Mouse (Mus musculus): Measurements from ENCODE around the gene Mgmt. TPM values are rescaled to one million over a fixed set of nuclear protein-coding genes. Genes with fewer than 3 reads are reported as not detected.

The Mgmt gene
- total RNA-seq, 1 experiment from 2014 or later = not detected

DNA sequence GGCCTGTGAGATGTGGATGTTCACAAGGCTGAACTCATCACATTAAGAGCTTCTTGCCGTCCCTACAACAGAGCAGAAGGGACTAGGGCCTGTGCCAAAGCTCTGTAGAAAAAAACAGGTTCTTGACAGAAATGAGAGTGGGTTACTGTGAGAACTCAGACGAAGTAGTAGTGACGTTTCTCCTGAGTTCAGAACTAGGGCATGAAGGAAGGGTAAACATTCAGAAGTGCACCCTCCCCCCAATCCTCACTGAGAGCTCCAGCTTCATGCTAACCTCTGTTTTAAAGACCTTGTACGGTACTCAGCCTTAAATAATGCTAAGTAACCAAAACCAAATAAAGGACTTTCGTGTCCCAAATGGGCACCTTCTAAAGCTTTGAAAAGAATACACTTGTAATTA, 143.5 kb downstream of the Mgmt start:
- ATAC-seq (replicated peaks; ENCODE audit: insufficient number of reproducible peaks, low FRiP score, low TSS enrichment, poor library complexity, severe bottlenecking) = no peak

DNA sequence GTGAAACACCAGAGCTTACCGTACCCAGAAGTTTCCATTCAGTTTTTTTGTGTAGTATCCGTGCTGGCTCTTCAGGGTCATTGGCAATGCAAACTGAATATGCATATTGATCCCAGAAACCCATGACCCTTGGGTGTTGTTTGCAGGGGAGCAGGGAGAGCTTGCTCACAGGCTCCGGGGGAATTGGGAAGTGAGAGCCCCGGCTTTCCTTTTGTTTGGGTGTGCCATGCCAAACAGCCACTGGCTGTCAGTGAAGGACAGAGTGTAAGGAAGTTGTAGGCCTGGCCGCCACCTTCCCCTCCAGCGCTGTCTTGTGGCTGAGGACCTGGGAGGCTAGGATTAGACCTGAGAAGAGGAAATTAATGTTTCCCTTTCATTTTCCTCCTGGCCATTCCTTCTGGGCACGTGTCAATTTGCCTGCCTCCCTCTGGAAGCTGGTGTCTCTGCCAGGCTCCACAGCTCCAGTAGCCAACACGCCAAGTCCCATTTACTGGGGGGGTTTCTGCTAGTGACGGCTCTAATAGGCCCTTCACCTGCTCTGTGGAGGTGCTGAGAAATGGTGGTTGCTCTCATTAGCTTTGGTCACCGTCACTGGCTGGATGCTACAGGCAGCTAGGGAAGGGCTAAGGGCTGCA, 144.0 kb downstream of the Mgmt start:
- no peak for ATAC-seq (replicated peaks; ENCODE audit: insufficient number of reproducible peaks, low FRiP score, low TSS enrichment, poor library complexity, severe bottlenecking)

DNA sequence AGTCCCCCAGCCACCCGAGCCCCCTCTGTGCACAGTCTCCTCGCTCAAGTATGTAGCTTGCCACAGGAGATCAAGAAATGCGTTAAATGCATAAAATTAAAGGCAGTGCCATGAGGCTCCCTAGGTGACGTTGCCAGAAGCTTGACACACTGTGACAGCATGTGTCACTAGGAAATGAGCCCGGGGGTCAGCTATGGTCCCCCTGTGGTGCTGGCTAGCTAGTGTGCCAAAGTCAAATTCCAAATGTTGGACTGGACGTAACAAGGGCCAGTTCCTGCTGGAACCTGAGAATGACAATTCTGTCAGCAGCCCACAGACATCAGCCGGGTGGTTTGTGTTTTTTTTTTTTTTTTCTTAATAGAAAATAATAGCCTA, 144.5 kb downstream of the Mgmt start:
- no peak for ATAC-seq (replicated peaks; ENCODE audit: insufficient number of reproducible peaks, low FRiP score, low TSS enrichment, poor library complexity, severe bottlenecking)

DNA sequence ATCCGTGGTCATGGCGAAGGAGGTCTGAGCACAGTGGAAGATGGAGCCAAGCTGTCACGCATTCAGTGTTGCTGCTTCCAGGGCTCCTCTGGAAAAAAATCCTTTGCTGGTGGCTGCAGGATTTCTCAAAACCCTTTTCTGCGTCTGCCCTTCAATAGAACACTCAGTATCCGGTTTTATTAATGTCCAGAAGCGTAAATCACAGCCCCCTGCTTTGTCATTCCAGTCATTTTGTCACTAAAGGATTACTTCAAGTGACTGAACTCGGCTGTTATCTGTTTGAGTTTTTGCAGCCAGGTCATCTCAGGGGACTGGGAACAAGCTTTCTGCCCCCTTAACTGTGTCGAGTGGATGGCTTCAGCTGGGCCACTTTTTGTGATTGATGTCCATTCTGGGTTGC, 146.2 kb downstream of the Mgmt start:
- no peak for ATAC-seq (replicated peaks; ENCODE audit: insufficient number of reproducible peaks, low FRiP score, low TSS enrichment, poor library complexity, severe bottlenecking)

GRCm38 (mm10) chr7:137046891-137047290, 152.5 kb downstream of the Mgmt start:
- no peak for ATAC-seq (replicated peaks; ENCODE audit: insufficient number of reproducible peaks, low FRiP score, low TSS enrichment, poor library complexity, severe bottlenecking)

DNA sequence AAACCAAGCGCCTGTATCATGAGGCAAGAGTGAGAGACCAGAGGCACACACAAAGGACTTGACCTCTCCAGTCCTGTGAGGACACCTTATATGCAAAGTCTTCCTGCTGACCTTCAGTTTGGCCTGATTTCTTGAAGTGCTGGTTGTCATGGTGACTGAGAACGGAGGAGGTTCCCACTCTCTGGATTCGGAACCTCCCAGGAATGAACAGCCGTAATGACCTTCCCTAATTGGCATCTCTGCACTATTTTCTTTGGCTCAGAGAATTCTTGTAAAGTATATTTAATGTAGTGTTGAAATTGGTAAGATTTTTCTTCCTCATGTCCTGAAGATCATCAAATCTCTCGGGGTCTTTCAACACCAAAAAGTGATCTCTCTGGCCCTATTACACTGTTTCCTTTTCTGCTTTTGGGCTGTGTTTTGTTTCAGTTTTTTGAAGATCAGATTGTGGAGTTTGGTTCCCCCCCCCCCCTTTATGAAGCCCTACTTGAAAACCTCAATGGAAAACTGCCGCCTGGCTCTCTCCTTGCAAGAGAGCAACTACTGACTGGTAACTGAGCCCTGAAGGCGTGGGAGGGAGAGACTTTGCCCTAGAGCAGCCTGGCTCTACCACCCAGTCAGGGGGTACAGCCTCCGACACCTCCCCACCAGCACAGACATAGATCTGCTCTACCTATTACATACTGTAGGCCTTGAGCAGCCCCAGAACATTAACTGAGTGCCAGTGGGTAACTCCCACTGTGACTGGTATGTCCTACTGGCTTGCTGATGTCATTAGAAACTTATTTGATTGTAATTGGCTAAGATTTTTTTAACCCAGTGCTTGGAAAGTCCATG, 153.9 kb downstream of the Mgmt start:
- ATAC-seq (replicated peaks; ENCODE audit: insufficient number of reproducible peaks, low FRiP score, low TSS enrichment, poor library complexity, severe bottlenecking) = no peak

GRCm38 (mm10) chr7:137054343-137054742, 159.9 kb downstream of the Mgmt start:
- no peak for ATAC-seq (replicated peaks; ENCODE audit: insufficient number of reproducible peaks, low FRiP score, low TSS enrichment, poor library complexity, severe bottlenecking)

DNA sequence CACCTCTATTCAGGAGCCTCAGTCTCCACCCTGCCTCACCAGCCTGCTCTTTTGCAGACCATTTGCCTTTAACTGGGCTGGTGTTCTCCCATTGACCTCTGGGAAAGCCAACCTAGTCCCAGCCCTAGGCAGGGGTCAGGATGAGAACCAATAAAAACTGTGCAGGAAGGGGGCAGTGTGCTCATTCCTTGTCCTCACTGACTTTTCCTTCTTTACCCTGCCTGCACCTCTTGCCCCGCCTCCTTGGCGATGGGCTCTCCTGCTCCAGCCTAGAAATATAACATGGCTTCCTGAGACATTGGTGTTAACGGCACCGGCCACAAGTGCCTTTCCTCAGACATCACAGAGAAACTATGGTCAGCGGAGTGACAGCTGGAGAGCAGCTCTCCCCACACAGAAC, 161.7 kb downstream of the Mgmt start:
- ATAC-seq (replicated peaks; ENCODE audit: insufficient number of reproducible peaks, low FRiP score, low TSS enrichment, poor library complexity, severe bottlenecking) = no peak

DNA sequence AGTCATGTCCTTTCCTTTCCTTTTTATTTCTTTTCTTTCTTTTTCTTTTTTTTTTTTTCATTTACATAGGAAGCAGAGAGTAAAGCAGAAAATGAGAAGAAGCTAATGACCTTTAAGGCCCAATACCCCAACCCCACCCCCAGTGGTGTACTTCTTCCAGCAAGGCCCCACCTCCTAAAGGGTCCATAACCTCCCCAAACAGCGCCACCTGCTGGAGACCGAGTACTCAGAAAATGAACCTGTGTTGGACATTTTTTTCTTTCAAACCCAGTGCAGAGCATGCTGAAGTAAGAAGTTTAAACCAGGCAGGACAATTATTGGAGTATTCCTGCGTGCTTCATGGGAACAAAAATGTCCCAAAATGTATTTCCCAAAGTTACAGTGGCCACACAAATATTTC, 166.1 kb downstream of the Mgmt start:
- ATAC-seq (replicated peaks; ENCODE audit: insufficient number of reproducible peaks, low FRiP score, low TSS enrichment, poor library complexity, severe bottlenecking) = no peak

DNA sequence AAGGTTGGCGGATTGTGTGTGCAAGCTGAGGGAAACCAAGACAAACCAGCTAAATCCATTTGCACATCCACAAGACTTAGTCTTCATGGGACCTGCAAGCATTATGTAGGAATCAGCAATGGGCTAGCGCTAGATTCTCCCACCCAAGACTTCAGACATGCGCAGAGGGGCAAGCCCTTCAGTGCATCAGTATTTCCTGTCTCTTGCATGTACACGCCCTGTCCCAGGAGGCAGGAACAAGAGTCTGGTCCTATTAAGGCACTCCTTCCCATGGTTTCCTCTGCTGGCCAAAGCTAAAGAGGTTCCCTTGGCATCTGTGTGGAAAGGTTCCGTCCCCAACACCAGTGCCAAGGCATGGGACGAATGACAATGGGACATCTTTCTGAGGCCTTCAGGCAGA, 166.7 kb downstream of the Mgmt start:
- no peak for ATAC-seq (replicated peaks; ENCODE audit: insufficient number of reproducible peaks, low FRiP score, low TSS enrichment, poor library complexity, severe bottlenecking)

DNA sequence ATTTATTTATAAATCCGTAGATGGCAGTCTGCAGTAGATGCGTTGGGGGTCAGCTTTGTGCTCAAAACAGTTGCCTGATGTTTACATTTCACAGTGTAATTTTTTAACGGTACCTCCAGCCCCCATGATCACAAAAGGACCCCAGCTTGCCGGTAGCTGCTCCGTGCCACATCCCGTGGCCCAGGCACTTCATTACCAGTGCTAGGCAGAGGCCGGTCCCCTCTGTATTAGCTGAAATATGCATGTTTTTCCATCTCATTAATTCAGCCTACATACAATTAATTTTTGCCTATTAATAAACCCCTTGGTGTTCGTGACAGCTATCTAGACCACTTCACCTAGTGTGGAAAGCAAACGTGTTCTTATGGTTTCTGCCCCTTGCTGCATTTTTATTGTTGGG, 169.8 kb downstream of the Mgmt start:
- ATAC-seq (replicated peaks; ENCODE audit: insufficient number of reproducible peaks, low FRiP score, low TSS enrichment, poor library complexity, severe bottlenecking) = no peak

DNA sequence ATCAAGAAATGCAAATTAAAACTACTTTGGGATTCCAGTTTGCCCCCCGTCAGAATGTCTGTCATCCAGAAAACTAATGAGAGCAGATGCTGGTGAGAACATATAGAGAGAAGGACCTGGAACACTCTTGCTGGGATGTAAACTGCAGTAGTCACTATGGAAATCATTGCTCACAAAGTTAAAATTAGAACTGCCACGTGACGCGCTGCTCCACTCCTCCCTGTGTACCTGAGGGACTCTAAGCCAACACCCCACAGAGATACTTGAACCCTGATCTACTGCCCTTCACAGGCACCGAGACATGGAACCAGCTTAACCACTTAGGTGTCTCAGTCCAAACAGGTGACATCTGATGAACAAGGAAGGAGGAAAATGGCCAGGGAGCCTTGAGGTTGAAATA, 171.0 kb downstream of the Mgmt start:
- no peak for ATAC-seq (replicated peaks; ENCODE audit: insufficient number of reproducible peaks, low FRiP score, low TSS enrichment, poor library complexity, severe bottlenecking)

GRCm38 (mm10) chr7:137066211-137066610, 171.8 kb downstream of the Mgmt start:
- no peak for ATAC-seq (replicated peaks; ENCODE audit: insufficient number of reproducible peaks, low FRiP score, low TSS enrichment, poor library complexity, severe bottlenecking)

GRCm38 (mm10) chr7:137066997-137067396, 172.6 kb downstream of the Mgmt start:
- no peak for ATAC-seq (replicated peaks; ENCODE audit: insufficient number of reproducible peaks, low FRiP score, low TSS enrichment, poor library complexity, severe bottlenecking)

DNA sequence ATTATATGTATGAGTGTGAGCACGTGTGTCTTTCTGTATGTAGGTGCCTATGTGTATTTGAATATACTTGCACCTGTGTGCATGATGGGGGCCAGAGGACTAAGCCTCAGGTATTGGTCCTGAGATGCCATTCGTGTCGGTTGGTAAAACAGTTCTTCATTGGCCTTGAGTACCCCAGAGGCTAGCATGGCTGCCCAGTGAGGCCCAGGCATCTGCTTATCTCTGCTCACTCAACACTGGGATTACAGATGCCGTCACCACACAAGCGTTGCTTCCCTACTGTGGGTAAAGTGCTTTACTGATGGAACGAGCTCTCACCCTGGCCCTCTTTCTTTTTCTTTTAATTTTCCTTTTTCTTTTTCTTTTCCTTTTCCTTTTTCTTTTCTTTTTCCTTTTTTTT, 173.3 kb downstream of the Mgmt start:
- no peak for ATAC-seq (replicated peaks; ENCODE audit: insufficient number of reproducible peaks, low FRiP score, low TSS enrichment, poor library complexity, severe bottlenecking)

- ATAC-seq (replicated peaks; ENCODE audit: insufficient number of reproducible peaks, low FRiP score, low TSS enrichment, poor library complexity, severe bottlenecking) = no peak
Measured at GRCm38 (mm10) chr7:137068796-137069195, 174.4 kb downstream of the Mgmt start.

- ATAC-seq (replicated peaks; ENCODE audit: insufficient number of reproducible peaks, low FRiP score, low TSS enrichment, poor library complexity, severe bottlenecking) = no peak
Measured at GRCm38 (mm10) chr7:137069768-137070167, 175.4 kb downstream of the Mgmt start.

GRCm38 (mm10) chr7:137071346-137071745, 176.9 kb downstream of the Mgmt start:
- no peak for ATAC-seq (replicated peaks; ENCODE audit: insufficient number of reproducible peaks, low FRiP score, low TSS enrichment, poor library complexity, severe bottlenecking)

DNA sequence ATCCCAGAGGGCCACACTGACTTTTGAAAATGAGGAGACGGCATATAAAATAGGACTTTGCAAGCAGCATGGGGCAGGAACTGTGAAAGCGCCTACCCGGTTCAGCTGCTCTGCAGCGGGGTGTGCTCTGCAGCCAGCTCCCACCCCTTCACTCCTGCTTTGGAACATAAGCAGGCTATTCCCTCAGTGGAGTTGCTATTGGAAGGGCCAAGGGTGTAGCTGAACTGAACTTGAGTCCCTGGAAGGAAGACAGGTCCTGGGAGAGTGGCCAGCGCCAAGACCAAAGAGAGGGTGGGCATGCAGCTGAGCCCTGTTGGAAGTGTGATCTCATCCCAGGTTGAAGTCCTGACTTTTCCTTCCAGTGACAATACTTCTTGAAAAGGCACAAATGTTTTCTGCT, 179.5 kb downstream of the Mgmt start:
- no peak for ATAC-seq (replicated peaks; ENCODE audit: insufficient number of reproducible peaks, low FRiP score, low TSS enrichment, poor library complexity, severe bottlenecking)

GRCm38 (mm10) chr7:137074324-137074723, 179.9 kb downstream of the Mgmt start:
- ATAC-seq (replicated peaks; ENCODE audit: insufficient number of reproducible peaks, low FRiP score, low TSS enrichment, poor library complexity, severe bottlenecking) = no peak
